Mouse (Mus musculus): ENCODE measurements around the gene Clec4f. TPM values are rescaled to one million over a fixed set of nuclear protein-coding genes. Genes with fewer than 3 reads are reported as not detected.

Gene Clec4f
- 0.09 and 0.15 TPM in 2 replicates for polyA plus RNA-seq (2015; fragmentation: Nextera tagmentation; extraction: Ambion mirVana)

DNA sequence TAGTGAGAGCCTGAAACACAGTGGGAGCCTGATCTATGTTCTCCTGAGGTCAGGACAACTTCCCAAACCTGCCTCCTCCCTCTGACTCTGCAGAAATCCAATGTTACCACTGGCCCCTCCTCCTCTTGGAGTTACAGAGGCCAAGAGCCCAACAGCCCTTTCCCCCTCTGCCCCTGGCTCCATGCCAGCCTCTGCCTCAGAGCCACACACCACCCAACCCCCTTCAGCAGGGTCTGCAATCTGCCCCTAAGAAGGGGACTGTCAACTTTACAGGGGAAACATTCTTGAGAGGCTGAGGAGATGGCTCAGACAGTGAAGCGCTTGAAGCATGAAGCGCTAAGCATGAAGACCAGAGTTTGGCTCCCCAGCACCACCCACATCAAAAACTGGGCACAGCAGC, at the start of gene Clec4f:
TSS of gene Clec4f (minus strand) at position 101 of the 400 bp plus-strand sequence.
- Histone ChIP-seq H3K9ac (no peak within 1 kb of the TSS), H3K27me3 (replicated peaks) (no peaks in the 10 kb centered on the region), H3K4me2 (replicated peaks) (no peak within 1 kb of the TSS), H3K4me3 (replicated peaks) (no peak within 1 kb of the TSS), H3K36me3 (no peaks in the 10 kb centered on the region), H3K9me3 (no peaks in the 10 kb centered on the region), H3K4me1 (replicated peaks) (no peaks in the 10 kb centered on the region), H3K27ac (no peak within 1 kb of the TSS)
- ATAC-seq: no peak
- 95% methylated on average over 2 of the region's 2 CpGs for WGBS

DNA sequence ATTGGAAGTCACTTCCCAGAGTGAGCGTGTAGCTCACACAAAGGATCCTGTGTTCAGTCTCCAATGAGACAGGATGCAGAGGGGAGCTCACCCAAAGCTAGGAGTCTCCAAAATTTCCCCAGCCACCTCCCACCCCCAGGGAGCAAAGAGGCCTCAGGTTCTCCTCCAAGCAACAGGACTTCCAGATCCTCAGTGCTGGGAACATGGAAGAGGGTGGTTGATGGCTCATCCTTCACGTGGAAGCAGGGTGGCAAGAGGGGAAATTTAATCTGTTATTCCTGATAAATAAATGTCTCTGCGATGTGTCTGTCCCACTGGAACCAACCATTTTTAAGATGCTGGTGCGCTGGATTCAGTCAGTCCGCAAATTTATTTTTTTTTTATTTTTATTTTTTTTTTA, 48.7 kb upstream of the Clec4f start:
- peaks cover 89% of the 10 kb centered on the region for H3K27me3 ChIP-seq (replicated peaks)
- no peaks in the 10 kb centered on the region for H3K36me3 ChIP-seq
- no peak for ATAC-seq
- H3K9me3 ChIP-seq: no peaks in the 10 kb centered on the region
- H3K9ac ChIP-seq: no peak overlapping the region
- H3K4me3 ChIP-seq (replicated peaks): no peak overlapping the region
- H3K27ac ChIP-seq: no peak overlapping the region
- peaks cover 6% of the 10 kb centered on the region; the same call in 1 of the 2 replicates for H3K4me1 ChIP-seq (replicated peaks)
- 24% methylated on average over 5 of the region's 5 CpGs for WGBS
- no peak overlapping the region for H3K4me2 ChIP-seq (replicated peaks)

DNA sequence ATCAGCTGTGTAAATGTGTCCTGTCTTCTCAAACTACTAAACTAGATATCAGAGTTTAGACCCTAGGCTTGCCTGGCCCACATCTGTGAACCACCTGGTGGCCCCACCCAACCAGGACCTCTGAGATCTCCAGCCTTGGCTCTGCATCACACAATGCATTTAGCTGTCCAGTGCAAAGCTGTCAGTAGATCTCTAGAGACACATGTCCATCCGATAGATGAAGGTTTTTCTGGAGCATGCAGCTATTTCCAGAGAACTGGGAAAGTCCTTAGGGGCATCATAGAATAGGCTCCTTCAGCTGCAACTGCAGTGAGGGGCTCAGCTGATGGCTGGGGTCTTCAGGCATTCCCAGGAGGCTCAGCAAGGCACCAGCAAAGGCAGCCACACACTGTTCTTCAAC, 48.3 kb upstream of the Clec4f start:
- ATAC-seq: no peak
- Histone ChIP-seq H3K4me2 (replicated peaks) (no peak overlapping the region), H3K4me3 (replicated peaks) (no peak overlapping the region), H3K9me3 (no peaks in the 10 kb centered on the region), H3K4me1 (replicated peaks) (peaks cover 6% of the 10 kb centered on the region; the same call in 1 of the 2 replicates), H3K36me3 (no peaks in the 10 kb centered on the region), H3K27ac (no peak overlapping the region), H3K9ac (no peak overlapping the region), H3K27me3 (replicated peaks) (peaks cover 89% of the 10 kb centered on the region)
- WGBS: 9% methylated on average over 1 of the region's 1 CpGs

DNA sequence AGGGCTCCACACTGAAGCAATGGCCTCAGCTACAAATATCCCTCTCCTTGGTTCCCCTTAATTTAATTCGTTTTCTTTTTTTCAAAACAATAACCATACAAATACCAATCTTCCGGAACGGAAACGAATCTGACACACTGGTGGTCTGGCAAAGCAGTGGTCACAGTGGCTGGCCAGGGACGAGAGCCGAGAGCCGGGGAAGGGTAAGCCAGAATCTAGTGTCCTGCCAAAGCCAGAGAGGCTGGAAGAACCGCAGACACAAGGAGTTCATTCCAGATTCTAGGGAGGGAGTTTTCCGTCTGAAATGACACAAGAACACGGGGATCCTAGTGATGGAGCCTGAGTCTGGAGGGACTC, 47.7 kb upstream of the Clec4f start:
- H3K9ac ChIP-seq: no peak overlapping the region
- ATAC-seq: no peak
- H3K4me3 ChIP-seq (replicated peaks): no peak overlapping the region
- no peak overlapping the region for H3K4me2 ChIP-seq (replicated peaks)
- peaks cover 89% of the 10 kb centered on the region for H3K27me3 ChIP-seq (replicated peaks)
- no peak overlapping the region for H3K27ac ChIP-seq
- H3K4me1 ChIP-seq (replicated peaks): peaks cover 6% of the 10 kb centered on the region; the same call in 1 of the 2 replicates
- WGBS: 3% methylated on average over 10 of the region's 10 CpGs
- H3K36me3 ChIP-seq: no peaks in the 10 kb centered on the region
- no peaks in the 10 kb centered on the region for H3K9me3 ChIP-seq

DNA sequence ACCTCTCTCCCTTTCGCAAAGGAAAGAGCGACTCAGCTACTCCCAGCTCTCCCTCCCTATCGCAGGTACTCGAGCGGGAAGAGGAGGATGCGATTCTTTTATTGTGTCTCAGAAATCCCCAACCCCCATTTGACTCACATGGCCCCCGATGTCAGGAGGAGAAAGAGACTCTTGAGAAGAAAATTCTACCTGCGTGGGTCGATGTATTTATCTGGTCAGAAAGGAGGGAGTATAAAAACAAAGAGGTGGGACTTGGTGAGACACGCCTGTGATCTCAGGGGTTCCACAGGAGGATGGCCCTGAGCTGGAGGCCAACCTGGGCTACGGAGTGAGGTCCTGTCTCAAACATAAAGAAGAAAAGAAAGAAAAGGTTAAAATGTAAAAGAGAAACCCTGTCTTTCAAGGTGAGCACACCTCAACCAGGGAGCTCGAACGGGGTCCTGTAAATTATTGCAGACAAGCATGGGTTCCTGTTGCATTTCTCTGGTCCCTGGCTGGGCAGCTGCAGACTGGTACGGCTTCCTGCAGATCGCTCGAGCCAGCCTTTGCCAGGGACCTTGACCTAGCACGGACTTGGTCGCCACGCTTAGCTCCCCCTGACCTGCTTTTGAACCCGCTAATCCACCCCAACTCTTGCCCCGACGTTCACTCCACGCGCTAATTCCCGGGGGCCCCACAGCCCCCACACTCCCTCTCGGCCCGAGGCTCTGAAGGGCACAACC, 47.2 kb upstream of the Clec4f start:
- Histone ChIP-seq H3K9me3 (no peaks in the 10 kb centered on the region), H3K27me3 (replicated peaks) (peaks cover 89% of the 10 kb centered on the region), H3K4me2 (replicated peaks) (no peak overlapping the region), H3K4me1 (replicated peaks) (peaks cover 6% of the 10 kb centered on the region; the same call in 1 of the 2 replicates), H3K4me3 (replicated peaks) (no peak overlapping the region), H3K36me3 (no peaks in the 10 kb centered on the region), H3K27ac (no peak overlapping the region), H3K9ac (no peak overlapping the region)
- no peak for ATAC-seq
- WGBS: 1% methylated on average over 27 of the region's 27 CpGs

DNA sequence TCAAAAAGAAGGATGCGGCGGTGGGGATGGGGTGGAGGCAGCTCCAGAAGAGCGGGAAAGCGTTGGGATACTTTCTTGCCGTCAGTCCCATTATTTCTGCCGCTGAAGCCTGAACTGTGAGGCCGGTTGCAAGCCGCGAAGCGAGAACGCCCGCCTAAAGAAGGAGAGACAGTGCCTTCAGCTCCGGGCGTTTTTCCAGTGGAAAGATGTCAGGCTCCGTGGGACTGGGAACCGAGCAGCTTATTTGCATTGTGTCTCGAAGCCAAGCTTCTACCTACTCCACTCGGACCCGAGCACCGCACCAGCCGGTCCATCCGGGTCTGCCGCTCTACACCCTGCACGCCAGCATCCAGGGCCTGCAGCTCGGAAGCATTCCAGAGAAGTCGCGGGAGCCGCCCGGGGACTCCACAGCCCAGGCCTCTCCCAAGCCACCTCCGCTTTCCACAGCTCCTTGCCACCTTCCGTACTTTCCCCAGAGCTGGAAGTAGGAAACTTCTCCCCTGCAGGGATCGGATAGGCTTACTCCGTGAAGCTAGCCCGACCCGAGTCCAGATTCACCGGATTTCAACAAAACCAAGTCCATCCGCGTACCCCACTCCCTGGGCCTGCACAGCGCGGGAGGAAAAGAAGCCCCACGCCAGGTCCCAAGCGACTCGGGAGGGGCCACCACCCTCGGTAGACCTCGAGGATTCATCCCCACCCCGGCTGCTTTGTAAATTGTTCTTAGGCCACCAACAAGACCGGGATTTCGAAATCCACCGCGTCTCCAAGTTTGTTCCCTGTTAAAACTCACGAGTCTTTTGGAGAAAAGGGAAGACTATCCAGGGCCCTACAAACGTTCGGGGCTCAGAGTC, 46.4 kb upstream of the Clec4f start:
- H3K36me3 ChIP-seq: no peaks in the 10 kb centered on the region
- under 1% methylated on average over 53 of the region's 53 CpGs for WGBS
- H3K27ac ChIP-seq: no peak overlapping the region
- H3K4me1 ChIP-seq (replicated peaks): peaks cover 6% of the 10 kb centered on the region; the same call in 1 of the 2 replicates
- H3K4me2 ChIP-seq (replicated peaks): 0 out of 2 replicates have a peak overlapping the region, but pooled peaks have one; percentile 25
- no peak overlapping the region for H3K9ac ChIP-seq
- no peaks in the 10 kb centered on the region for H3K9me3 ChIP-seq
- no peak overlapping the region; the same call in 1 of the 2 replicates for H3K4me3 ChIP-seq (replicated peaks)
- ATAC-seq: 0 out of 2 replicates have a peak, but pooled peaks have one; percentile 23
- H3K27me3 ChIP-seq (replicated peaks): peaks cover 89% of the 10 kb centered on the region

DNA sequence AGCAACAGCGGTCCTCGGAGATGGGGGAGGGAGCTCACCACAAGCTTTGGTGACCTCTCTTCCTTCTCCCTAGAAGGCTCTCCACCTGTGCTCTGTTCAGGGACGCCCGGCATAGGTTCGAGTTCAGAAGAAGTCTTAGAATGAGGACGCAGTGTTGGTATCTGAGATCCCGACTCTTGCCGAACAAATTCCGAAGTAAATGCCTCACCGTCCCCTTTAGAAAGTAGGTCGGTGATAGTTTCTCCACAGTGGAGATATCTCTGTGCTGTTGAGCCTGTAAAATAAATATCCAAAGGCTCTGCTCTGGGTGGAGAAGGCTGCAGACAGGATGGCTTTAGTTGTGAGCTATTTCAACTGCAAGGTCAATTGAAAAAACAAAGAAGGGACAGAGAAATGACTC, 45.0 kb upstream of the Clec4f start:
- Histone ChIP-seq H3K9me3 (no peaks in the 10 kb centered on the region), H3K27me3 (replicated peaks) (peaks cover 89% of the 10 kb centered on the region)
- under 1% methylated on average over 11 of the region's 11 CpGs for WGBS

DNA sequence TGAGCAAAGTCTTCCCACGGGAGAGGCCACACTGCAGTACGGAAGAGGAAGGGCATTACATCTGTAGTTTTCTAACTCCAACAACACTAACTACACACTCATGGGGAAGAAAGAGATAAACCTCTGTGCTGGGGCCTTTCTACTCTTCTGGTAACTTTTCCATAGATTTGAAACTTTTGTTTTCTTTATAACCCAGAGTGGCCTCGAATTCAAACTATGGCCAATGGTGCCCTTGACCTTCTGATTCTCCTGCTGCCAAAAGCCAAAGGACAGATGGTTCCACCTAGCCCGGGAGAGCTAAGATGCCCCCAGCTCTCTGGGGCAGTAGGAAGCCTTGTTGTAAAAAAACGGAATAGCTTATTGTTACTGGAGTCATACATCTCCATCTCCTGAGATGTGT, 44.0 kb upstream of the Clec4f start:
- H3K27ac ChIP-seq: no peak overlapping the region
- H3K9me3 ChIP-seq: no peaks in the 10 kb centered on the region
- peaks cover 6% of the 10 kb centered on the region; the same call in 1 of the 2 replicates for H3K4me1 ChIP-seq (replicated peaks)
- no peak overlapping the region for H3K4me3 ChIP-seq (replicated peaks)
- H3K4me2 ChIP-seq (replicated peaks): no peak overlapping the region
- H3K36me3 ChIP-seq: no peaks in the 10 kb centered on the region
- 2% methylated on average over 5 of the region's 5 CpGs for WGBS
- no peak overlapping the region for H3K9ac ChIP-seq
- ATAC-seq: no peak
- peaks cover 89% of the 10 kb centered on the region for H3K27me3 ChIP-seq (replicated peaks)

More for the DNA sequence above, 45.0 kb upstream of the Clec4f start:
- Histone ChIP-seq H3K36me3 (no peaks in the 10 kb centered on the region), H3K4me3 (replicated peaks) (no peak overlapping the region), H3K4me2 (replicated peaks) (no peak overlapping the region), H3K9ac (no peak overlapping the region), H3K4me1 (replicated peaks) (peaks cover 6% of the 10 kb centered on the region; the same call in 1 of the 2 replicates), H3K27ac (no peak overlapping the region)
- no peak for ATAC-seq

DNA sequence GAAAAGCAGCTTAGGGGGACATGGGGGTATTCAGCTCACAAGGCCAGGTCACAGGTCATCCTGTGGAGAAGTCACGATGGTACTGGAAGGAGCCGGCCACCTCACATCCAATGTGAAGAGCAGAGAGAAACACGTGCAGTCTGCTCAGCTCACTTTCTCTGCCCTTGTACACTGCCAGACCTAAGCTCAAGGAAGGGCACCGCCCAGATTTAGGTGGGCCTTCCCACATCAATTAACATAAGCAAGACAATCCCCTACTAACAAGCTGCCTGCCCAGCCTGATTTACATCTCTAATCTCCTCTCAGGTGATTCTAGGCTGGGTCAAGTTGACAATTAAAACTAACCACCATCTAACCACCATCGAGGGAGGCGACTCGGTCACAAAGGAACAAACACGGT, 41.9 kb upstream of the Clec4f start:
- Histone ChIP-seq H3K9me3 (no peaks in the 10 kb centered on the region), H3K4me2 (replicated peaks) (no peak overlapping the region), H3K27me3 (replicated peaks) (peaks cover 89% of the 10 kb centered on the region), H3K4me3 (replicated peaks) (no peak overlapping the region), H3K27ac (no peak overlapping the region), H3K9ac (no peak overlapping the region), H3K36me3 (no peaks in the 10 kb centered on the region), H3K4me1 (replicated peaks) (peaks cover 6% of the 10 kb centered on the region; the same call in 1 of the 2 replicates)
- ATAC-seq: no peak
- 4% methylated on average over 8 of the region's 8 CpGs for WGBS

DNA sequence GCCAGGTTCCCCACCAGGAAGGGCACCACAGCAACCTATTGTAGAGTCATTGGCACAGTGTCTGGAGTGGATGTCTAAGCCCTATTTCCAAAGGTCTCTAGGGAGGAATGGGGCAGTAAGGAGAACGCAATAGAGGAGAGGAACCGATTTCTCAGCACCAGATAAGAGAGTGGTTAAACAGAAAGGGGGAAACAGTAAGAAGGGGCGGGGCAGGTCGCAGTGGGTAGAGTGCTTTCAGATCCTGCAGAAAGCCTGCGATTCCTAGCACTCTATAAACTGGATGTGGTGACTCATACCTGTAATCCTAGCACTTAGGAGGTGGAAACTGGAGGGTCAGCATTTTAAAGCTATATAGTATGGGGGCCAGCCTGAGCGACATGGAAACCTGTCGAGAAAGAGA, 40.7 kb upstream of the Clec4f start:
- H3K4me1 ChIP-seq (replicated peaks): no peaks in the 10 kb centered on the region
- peaks cover 89% of the 10 kb centered on the region for H3K27me3 ChIP-seq (replicated peaks)
- H3K27ac ChIP-seq: no peak overlapping the region
- WGBS: 3% methylated on average over 7 of the region's 7 CpGs
- H3K36me3 ChIP-seq: no peaks in the 10 kb centered on the region
- H3K9ac ChIP-seq: no peak overlapping the region
- H3K4me3 ChIP-seq (replicated peaks): no peak overlapping the region
- ATAC-seq: no peak
- no peaks in the 10 kb centered on the region for H3K9me3 ChIP-seq
- H3K4me2 ChIP-seq (replicated peaks): no peak overlapping the region

DNA sequence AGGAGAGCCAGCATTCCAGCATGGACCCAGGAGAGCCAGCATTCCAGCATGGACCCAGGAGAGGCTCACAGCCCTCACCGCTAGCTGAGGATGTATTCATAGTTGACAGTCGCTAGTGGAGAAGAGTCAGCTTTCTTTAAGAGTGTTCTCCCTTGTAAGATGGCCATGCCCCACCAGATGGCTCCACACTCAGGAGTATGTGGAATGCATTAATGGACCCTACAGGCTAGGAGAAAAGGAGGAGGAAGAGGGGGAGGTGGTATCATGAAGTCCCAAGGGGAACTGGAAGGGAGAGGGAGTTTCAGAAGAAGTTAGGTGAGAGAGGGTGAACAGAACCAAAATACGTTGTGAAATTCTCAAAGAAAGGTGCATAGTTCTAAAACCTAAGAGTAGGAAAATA, 39.7 kb upstream of the Clec4f start:
- WGBS: 6% methylated on average over 3 of the region's 3 CpGs
- ATAC-seq: no peak

DNA sequence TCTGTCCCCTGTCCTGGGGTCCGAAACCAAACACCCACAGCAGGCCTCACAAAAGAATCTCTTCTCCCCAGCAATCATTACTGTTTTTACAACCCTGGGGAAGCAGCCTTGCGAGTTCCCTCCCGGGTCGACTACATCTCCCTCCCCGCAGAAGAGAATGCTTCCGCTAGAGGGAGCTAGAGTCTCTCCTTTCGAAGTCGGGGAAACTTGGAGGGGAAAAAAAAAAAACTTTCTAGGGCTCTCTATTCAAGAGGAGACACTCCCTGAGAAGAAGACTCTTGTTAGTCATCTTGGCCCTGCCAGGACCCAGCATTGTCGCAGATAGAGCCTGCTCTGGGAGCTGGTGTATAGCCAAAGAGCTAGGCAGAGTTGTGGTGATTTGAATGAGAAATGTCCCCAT, 37.8 kb upstream of the Clec4f start:
- Histone ChIP-seq H3K9me3 (no peaks in the 10 kb centered on the region), H3K36me3 (no peaks in the 10 kb centered on the region), H3K9ac (no peak overlapping the region), H3K27ac (no peak overlapping the region), H3K4me1 (replicated peaks) (no peaks in the 10 kb centered on the region), H3K4me2 (replicated peaks) (no peak overlapping the region), H3K4me3 (replicated peaks) (no peak overlapping the region), H3K27me3 (replicated peaks) (peaks cover 81% of the 10 kb centered on the region)
- under 1% methylated on average over 9 of the region's 9 CpGs for WGBS
- 0 out of 2 replicates have a peak, but pooled peaks have one; percentile 15 for ATAC-seq

More for the DNA sequence above, 39.7 kb upstream of the Clec4f start:
- Histone ChIP-seq H3K9ac (no peak overlapping the region), H3K36me3 (no peaks in the 10 kb centered on the region), H3K27me3 (replicated peaks) (peaks cover 93% of the 10 kb centered on the region), H3K4me3 (replicated peaks) (no peak overlapping the region), H3K4me2 (replicated peaks) (no peak overlapping the region), H3K27ac (no peak overlapping the region), H3K9me3 (no peaks in the 10 kb centered on the region), H3K4me1 (replicated peaks) (no peaks in the 10 kb centered on the region)
